Mouse (Mus musculus) midbrain, embryonic 11.5 days (tissue): ENCODE results near the gene Tmem106a. TPM values are rescaled to one million over a fixed set of nuclear protein-coding genes. Genes with fewer than 3 reads are reported as not detected.
"Not testable (repeated sequence)": the region's sequence is repeated elsewhere in the genome, so short reads cannot be mapped to it uniquely, and the experiment has no call there.

Experiments used
- ATAC-seq: fragments of 200-750 bp; cut with Nextera tagmentation; 2 replicates; pipeline ENCODE4 v1.8.0; 2017; ENCODE audit warnings: moderate TSS enrichment, moderate library complexity; ENCODE audit not compliant: low FRiP score
- DNase-seq: peaks from one replicate; pipeline ENCODE4 v3.0.0; 2015; ENCODE audit warnings: low spot score; ENCODE audit errors: missing footprints
- H3K27ac ChIP-seq: fragments of 300-500 bp; sonication (generic); 2 replicates; pipeline ENCODE4 v1.5.1; 2014; ENCODE audit warnings: low read depth, low read length
- H3K27me3 ChIP-seq: fragments of 300-500 bp; sonication (generic); 2 replicates; pipeline ENCODE4 v1.6.1; 2014; ENCODE audit warnings: mild to moderate bottlenecking, low read length, moderate library complexity, mixed read lengths; ENCODE audit not compliant: control insufficient read depth, insufficient read depth
- H3K36me3 ChIP-seq: fragments of 300-500 bp; sonication (generic); 2 replicates; pipeline ENCODE4 v1.6.1; 2014; ENCODE audit warnings: mild to moderate bottlenecking, low read length, moderate library complexity, mixed read lengths; ENCODE audit not compliant: control insufficient read depth, insufficient read depth
- H3K4me1 ChIP-seq: fragments of 300-500 bp; sonication (generic); 2 replicates; pipeline ENCODE4 v1.6.1; 2014; ENCODE audit warnings: low read length; ENCODE audit not compliant: control insufficient read depth, insufficient read depth
- H3K4me2 ChIP-seq: fragments of 300-500 bp; sonication (generic); 2 replicates; pipeline ENCODE4 v1.6.1; 2014; ENCODE audit warnings: mild to moderate bottlenecking, moderate library complexity
- H3K4me3 ChIP-seq: fragments of 300-500 bp; sonication (generic); 2 replicates; pipeline ENCODE4 v1.5.1; 2014; ENCODE audit warnings: low read depth, low read length
- H3K9ac ChIP-seq: fragments of 300-500 bp; sonication (generic); 2 replicates; pipeline ENCODE4 v1.6.1; 2014; ENCODE audit warnings: low read length
- H3K9me3 ChIP-seq: fragments of 300-500 bp; sonication (generic); 2 replicates; pipeline ENCODE4 v1.6.1; 2016; ENCODE audit warnings: low read length; ENCODE audit not compliant: control insufficient read depth
- WGBS: fragments of 180-500 bp; shearing (Covaris S2); extraction: QIAGEN DNeasy Blood & Tissue Kit; methylation state at CpG from one replicate; pipeline ENCODE4 v1.1.7; 2014; 5-methylcytosine and 5-hydroxymethylcytosine counted together
- polyA plus RNA-seq: library from polyadenylated mRNA; unstranded; fragments of >200 nt; fragmentation: Nextera tagmentation; extraction: Ambion mirVana; gene quantifications from 2 replicates; pipeline ENCODE4 v1.2.1, GENCODE M21; 2014

Tmem106a gene
- polyA plus RNA-seq, 1 experiment from 2014 or later, result 2.6 TPM

DNA sequence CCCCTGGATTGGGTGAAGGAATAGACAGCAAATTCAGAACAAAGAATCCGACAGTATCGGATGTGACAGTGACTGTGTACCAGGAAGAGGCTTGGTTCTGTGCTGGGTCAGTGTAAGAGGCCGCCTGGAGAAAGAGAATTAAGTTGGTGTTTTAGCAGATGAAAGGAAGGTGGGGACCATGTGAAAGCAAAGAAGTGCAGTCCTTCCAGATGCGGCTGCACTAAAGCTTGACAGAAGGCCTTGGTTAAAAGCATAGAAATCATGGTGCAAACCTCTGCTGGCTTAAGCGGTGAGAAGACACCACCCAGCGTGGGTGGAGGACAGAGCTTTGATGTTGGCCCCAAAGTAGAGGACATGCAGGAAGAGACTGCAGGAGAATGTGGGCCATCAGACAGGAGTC, 31.6 kb downstream of the Tmem106a start:
- no peak overlapping the region for H3K27ac ChIP-seq
- WGBS, result 79% methylated on average over 6 of the region's 6 CpGs

DNA sequence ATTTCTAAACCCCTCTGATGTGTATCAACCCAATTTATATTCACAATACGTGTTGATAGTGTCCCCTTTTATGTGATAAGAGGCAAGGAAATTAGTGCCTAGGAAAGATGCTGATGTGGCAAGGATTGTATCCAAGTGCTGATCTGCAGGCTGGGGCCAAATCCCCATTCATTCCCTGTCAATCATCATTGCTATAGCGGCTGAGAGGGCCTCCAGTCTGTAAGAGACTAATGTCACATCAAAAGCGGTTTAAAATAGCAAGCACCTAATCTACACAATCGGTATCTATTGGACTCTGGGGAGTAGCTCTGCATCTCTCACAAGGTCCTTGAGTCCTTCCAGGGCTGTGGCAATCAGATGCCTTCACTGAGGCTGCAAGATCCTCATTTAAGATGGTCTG, 32.1 kb downstream of the Tmem106a start:
- Histone ChIP-seq H3K9ac (no peak overlapping the region; the same call in 1 of the 2 replicates), H3K4me1 (peaks cover 24% of the 10 kb centered on the region), H3K27me3 (no peaks in the 10 kb centered on the region), H3K27ac (no peak overlapping the region), H3K4me3 (no peak overlapping the region), H3K36me3 (no peaks in the 10 kb centered on the region), H3K4me2 (no peak overlapping the region), H3K9me3 (no peaks in the 10 kb centered on the region)
- ATAC-seq, result no peak
- 47% methylated on average over 4 of the region's 4 CpGs for WGBS
- DNase-seq, result peak; percentile 80

More for the DNA sequence above, 31.6 kb downstream of the Tmem106a start:
- peaks cover 22% of the 10 kb centered on the region for H3K4me1 ChIP-seq
- H3K9ac ChIP-seq, result no peak overlapping the region; the same call in 1 of the 2 replicates
- no peak overlapping the region for H3K4me3 ChIP-seq
- H3K36me3 ChIP-seq, result no peaks in the 10 kb centered on the region
- ATAC-seq (no peak), DNase-seq (peak; percentile 66)
- H3K4me2 ChIP-seq, result no peak overlapping the region
- no peaks in the 10 kb centered on the region for H3K9me3 ChIP-seq
- no peaks in the 10 kb centered on the region for H3K27me3 ChIP-seq

DNA sequence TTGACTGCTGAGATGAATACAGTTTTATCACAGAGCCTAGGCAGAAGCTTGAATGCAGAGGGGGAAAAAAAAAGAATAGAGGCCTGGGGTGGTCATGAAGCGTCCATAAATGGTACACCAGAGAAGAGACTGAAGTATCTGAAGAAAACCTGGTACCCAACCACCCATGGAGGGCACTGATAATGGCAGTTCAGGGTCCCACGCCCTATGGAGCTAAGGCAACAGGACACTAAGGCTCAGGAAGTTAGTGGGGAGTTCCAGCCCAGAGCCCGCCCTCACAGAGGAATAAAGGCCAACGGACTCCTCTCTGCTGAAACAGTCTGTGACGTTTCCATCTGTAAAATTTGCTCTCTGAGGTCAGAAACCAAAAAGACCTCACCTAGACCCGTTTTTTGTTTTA, 33.3 kb downstream of the Tmem106a start:
- Histone ChIP-seq H3K36me3 (no peaks in the 10 kb centered on the region), H3K4me3 (no peak overlapping the region), H3K9me3 (no peaks in the 10 kb centered on the region), H3K27ac (no peak overlapping the region), H3K4me1 (peaks cover 24% of the 10 kb centered on the region), H3K9ac (no peak overlapping the region), H3K4me2 (no peak overlapping the region), H3K27me3 (no peaks in the 10 kb centered on the region)
- ATAC-seq (no peak), DNase-seq (peak; percentile 70)
- WGBS, result 87% methylated on average over 6 of the region's 6 CpGs

DNA sequence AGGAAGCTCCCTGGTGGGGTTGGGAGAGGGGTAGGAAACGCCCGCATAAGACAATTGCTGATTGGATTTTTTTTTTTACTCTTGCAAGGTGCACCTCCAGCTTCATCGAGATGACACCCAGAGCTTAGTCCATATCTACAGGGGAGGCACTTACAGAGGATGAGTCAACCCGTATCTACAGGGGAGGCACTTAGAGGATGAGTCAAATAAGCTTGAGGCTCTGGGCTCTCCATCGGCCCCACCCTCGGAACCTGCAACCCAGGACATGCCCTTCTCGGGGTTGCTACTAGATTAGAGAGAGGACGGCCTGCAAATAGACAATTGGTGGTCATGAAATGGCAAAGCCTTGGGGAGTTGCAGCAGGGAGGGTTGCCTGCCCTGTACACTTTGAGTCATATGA, 34.1 kb downstream of the Tmem106a start:
- no peak for DNase-seq
- 92% methylated on average over 8 of the region's 8 CpGs for WGBS
- Histone ChIP-seq H3K9me3 (no peaks in the 10 kb centered on the region), H3K4me1 (peaks cover 24% of the 10 kb centered on the region), H3K27ac (no peak overlapping the region), H3K36me3 (no peaks in the 10 kb centered on the region), H3K27me3 (no peaks in the 10 kb centered on the region), H3K4me3 (no peak overlapping the region), H3K9ac (no peak overlapping the region), H3K4me2 (no peak overlapping the region)
- no peak for ATAC-seq

DNA sequence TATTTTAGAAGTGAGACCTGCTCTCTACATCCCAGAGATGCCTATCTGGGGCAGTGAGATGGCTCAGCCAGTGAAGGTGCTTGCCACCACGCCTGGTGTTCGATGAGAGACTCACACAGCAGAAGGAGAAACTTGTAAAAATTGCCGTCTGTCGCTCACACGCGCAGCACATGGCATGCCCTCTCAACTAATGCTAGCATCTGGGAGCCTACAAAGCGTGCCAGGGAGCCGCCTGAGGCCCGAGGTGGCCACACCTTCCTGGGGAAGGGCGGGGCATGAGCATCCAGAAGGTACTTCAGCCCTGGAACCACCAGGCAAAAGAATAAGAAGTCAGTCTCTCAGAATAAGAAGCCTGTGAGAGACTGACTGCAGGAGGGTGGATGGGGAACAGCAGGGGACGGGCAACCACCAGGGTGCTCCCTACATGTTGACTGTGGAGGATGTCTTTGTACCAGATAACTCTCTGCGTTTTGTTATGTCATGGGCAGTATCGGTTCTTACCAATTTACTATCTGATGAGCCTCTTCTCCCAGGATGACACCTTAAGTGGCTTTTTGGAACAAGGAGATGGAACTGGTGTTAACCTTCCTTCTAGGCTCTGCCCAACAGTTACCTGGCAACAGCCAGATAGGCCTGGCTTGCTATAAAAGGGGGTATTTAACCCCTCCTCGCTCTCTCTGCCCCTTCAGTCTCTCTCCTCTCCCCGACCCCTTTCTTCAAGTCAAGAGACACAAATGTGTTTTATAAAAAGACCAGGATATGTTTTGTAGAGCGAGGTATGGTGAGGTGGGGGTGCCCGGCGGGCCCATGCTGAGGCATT, 35.1 kb downstream of the Tmem106a start:
- H3K36me3 ChIP-seq, result no peaks in the 10 kb centered on the region
- H3K4me2 ChIP-seq, result peak overlapping the region; percentile 45
- H3K9ac ChIP-seq, result peak overlapping the region; percentile 48; the same call in 1 of the 2 replicates
- no peak overlapping the region for H3K4me3 ChIP-seq
- peaks cover 24% of the 10 kb centered on the region for H3K4me1 ChIP-seq
- DNase-seq, result peak; percentile 84
- no peaks in the 10 kb centered on the region for H3K9me3 ChIP-seq
- H3K27me3 ChIP-seq, result no peaks in the 10 kb centered on the region
- WGBS, result 17% methylated on average over 18 of the region's 18 CpGs
- H3K27ac ChIP-seq, result no peak overlapping the region; the same call in 1 of the 2 replicates
- no peak for ATAC-seq

DNA sequence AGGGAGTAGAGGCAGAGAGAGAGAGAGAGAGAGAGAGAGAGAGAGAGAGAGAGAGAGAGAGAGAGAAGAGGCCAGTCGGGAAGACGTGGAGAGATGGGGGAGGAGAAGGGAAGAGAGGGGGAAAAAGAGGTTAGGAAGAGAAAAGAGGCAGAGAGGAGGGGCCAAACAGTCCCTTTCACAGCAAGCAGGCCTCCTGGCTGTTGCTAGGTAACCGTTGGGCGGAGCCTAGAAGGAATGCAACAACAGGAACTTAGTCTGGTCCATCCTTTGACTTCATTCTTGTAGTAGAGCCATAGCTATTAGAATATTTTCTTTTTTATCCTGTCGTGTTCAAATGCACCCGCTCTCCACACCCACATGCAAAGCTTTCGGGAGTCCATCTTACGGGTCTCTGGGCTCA, 35.8 kb downstream of the Tmem106a start:
- 5% methylated on average over 8 of the region's 8 CpGs for WGBS
- Histone ChIP-seq H3K27me3 (no peaks in the 10 kb centered on the region), H3K4me2 (peak overlapping the region; percentile 45), H3K27ac (no peak overlapping the region; the same call in 1 of the 2 replicates), H3K4me3 (no peak overlapping the region), H3K36me3 (no peaks in the 10 kb centered on the region), H3K9me3 (no peaks in the 10 kb centered on the region), H3K9ac (peak overlapping the region; percentile 48), H3K4me1 (peaks cover 24% of the 10 kb centered on the region)
- DNase-seq, result peak; percentile 95
- ATAC-seq, result peak; percentile 84

DNA sequence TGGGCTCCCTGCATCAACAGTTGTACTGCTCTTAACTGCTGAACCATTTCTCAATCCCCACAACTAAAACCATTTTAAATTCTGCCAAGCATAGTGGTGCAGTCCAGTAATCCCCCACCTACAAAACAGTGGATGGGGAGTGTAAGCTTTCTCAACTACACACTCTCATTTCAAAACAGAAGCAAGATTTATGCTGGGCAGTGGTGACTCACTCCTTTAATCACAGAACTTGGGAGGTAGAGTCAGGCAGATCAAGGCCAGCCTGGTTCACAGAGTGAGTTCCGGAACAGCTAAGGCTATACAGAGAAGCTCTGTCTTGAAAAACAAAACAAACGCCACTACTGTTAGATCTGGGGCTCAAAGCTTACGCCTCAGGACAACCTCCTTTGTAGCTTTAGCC, 36.6 kb downstream of the Tmem106a start:
- WGBS, result 80% methylated on average over 3 of the region's 3 CpGs
- Histone ChIP-seq H3K27me3 (no peaks in the 10 kb centered on the region), H3K27ac (peak overlapping the region; percentile 9; the same call in 1 of the 2 replicates), H3K9ac (peak overlapping the region; percentile 48; the same call in 1 of the 2 replicates), H3K4me1 (peaks cover 24% of the 10 kb centered on the region), H3K9me3 (no peaks in the 10 kb centered on the region), H3K4me2 (no peak overlapping the region), H3K36me3 (no peaks in the 10 kb centered on the region), H3K4me3 (no peak overlapping the region)
- peak; percentile 86 for DNase-seq
- ATAC-seq, result no peak

DNA sequence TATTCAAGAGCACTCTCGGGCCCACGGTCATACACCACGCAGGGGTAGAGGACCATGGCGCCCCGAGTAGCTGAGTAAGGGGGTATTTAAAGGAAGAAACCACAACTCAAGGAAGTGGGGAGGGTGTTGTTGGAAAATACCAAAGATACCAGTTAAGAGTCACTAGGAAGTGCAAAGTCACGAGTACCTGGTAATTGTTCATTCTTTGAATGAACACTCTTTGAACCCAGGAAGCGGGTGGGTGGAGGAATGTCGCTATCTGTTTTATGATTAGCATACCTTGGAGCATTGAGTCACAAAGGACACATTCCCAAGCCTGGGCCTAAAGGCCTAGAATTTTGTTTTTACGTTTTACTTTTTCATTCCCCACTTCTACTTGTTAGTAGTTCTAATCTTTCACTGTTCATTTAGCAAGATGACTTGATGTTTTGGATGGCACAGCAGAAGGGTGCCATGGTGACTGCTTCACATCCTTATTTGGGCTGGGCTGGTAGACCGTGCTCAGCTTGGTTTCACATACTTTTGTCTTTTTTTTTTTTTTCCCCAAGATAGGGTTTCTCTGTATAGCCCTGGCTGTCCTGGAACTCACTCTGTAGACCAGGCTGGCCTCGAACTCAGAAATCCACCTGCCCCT, 38.1 kb downstream of the Tmem106a start:
- not testable (repeated sequence) for H3K4me2 ChIP-seq, H3K36me3 ChIP-seq, H3K4me3 ChIP-seq, H3K9ac ChIP-seq, H3K27ac ChIP-seq, H3K9me3 ChIP-seq, H3K27me3 ChIP-seq, DNase-seq, ATAC-seq
- WGBS, result 92% methylated on average over 11 of the region's 11 CpGs
- H3K4me1 ChIP-seq, result peaks cover 14% of the 10 kb centered on the region

DNA sequence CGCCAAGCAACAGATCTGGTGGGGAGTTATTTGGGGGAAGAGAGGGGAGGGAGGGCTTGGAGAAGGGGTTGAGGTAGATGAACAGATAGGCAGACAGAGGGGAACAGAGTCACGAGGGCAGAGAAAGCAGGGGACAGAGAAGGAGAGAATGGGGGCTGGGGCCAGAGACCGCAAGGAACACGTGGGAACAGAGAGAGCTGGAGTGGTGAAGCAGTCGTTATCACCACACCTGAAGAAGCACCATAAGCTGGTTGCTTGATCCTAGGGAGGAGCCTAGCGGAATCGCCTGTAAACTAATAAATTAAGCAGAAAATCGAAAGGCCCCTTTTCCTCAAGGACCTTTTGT, 44.6 kb downstream of the Tmem106a start:
- Histone ChIP-seq H3K4me3 (peak overlapping the region; percentile 30), H3K4me2 (peak overlapping the region; percentile 83), H3K27ac (peak overlapping the region; percentile 96), H3K36me3 (peaks cover 2% of the 10 kb centered on the region; the same call in 1 of the 2 replicates), H3K9me3 (no peaks in the 10 kb centered on the region), H3K27me3 (no peaks in the 10 kb centered on the region), H3K9ac (peak overlapping the region; percentile 68), H3K4me1 (peaks cover 6% of the 10 kb centered on the region; the same call in 1 of the 2 replicates)
- no peak for DNase-seq
- WGBS, result 7% methylated on average over 8 of the region's 8 CpGs
- peak; percentile 18; the same call in 1 of the 2 replicates for ATAC-seq
